Mouse (Mus musculus) mouse trophoblast stem cell (cell line): Measurements from ENCODE around the gene Thbs3.

Experiments
- in situ Hi-C, 2 experiments: fragments of 300-500 bp; cut with MseI, MboI; formaldehyde crosslinking; loops; 2 replicates in 1 of 2; 3 replicates in 1 of 2; pipeline ENCODE4 v1.15.1; 2025

Gene Thbs3

DNA sequence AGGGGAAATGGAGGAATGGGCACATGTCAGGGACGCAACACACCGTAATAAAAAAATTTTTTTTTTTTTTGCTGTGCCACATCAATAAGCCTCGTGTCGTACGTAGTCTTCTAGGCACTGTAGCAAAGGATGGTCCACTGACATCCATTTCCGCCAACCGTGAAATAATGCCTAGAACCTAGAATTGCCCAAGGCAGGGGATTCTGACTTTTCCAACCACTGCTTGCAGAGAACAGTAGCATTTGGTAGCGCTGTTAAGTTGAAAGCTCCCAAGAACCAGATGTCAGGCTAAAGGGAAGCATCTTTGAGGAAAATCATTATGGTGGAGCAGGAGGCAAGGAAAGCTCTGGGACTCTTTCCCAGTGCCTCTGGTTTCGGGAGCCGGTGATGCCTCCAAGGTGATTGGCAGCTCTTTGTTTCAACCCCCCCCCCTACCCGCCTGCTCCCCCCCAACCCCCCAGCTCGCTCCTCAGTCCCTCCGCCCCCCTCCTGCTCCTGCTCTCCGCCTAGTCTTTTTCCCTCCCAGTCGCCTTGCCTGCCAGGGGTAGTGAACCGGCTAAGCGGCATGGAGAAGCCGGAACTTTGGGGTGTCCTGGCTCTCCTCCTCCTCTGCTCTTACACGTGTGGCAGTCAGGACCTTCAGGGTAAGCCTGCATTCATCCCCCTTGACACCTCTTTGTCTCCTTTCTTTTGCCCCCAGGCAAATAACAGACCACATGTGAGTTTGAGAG is at the start of gene Thbs3:
TSS of gene Thbs3 (plus strand) at position 500 of the 731 bp plus-strand sequence.
- in situ Hi-C loops, result no loop called here

DNA sequence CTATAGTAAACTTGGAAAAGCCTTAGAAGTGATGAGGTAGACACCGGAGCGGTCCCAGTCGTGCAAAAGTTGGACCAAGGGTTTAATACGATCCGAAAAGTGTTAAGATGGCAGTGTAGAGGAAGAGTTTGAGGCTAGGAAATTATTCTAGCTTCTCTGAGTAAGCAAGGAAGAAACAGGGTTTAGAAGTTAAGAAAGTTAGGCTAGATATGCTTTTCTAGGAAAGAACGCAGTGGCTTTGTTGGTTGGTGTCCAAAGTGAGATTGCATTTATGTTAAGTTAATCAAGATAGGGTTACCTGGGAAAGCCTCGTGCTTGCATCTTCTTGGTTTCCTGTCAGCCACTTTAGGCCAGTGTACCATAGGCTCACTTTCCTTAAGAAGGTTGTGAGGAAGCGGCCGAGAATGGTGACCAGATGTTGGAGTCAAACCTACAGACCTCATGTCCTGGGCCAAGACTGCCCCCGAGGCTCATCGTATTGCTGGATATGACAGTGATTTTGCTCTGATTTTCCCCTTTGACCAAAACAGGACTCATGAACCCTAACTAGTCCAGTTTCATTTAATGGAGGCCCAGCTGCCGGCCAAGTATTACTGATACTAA is 49.6 kb upstream of the Thbs3 start:
- in situ Hi-C loops, result no loop called here

DNA sequence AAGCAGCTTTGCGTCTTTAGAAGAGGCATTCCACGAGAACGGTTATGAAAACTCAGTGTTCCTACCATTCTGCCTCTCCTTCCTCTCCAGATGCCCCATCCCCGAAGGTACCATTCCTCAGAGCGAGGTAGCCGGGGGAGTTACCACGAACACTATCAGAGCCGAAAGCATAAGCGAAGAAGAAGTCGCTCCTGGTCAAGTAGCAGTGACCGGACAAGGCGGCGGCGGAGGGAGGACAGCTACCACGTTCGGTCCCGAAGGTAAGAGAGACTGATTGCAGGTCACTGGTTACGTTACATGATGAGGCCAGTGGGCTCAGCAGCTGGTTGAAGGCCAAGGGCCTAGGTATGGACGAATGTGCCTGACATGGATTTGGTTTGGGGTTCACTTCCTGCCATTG is 48.0 kb upstream of the Thbs3 start:
- in situ Hi-C loops, result no loop called here

DNA sequence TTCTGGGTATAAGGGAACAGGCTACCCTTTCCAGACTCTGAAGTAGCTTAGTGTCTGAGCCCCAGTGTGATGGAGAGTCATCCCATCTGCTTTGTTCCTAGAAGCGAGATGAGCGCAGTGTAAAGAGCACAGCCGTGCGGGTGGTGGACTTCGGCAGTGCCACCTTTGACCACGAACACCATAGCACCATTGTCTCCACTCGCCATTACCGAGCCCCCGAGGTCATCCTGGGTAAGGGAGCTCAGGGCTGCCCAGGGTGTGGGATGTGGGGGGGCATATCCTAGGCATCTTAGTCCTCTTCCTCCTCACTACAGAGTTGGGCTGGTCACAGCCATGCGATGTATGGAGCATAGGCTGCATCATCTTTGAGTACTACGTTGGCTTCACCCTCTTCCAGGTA is 40.1 kb upstream of the Thbs3 start:
- in situ Hi-C loops, result no loop called here

DNA sequence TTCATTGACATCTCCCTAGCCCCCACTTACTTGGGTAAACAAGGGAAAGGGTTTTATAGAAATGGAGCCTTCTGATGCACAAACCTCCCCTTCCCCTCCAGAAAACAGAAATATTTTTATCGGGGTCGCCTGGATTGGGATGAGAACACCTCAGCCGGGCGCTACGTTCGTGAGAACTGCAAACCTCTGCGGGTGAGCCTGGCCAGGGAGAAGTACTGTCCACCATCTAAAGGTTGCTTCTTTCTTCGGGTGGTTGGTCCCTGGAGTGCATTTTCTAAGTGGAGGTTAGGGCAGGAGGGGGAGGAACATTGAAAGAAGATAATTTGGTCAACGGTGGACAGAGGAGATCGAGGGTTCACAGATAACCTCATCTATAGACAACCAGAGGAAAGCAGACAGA is 39.4 kb upstream of the Thbs3 start:
- in situ Hi-C loops, result no loop called here

DNA sequence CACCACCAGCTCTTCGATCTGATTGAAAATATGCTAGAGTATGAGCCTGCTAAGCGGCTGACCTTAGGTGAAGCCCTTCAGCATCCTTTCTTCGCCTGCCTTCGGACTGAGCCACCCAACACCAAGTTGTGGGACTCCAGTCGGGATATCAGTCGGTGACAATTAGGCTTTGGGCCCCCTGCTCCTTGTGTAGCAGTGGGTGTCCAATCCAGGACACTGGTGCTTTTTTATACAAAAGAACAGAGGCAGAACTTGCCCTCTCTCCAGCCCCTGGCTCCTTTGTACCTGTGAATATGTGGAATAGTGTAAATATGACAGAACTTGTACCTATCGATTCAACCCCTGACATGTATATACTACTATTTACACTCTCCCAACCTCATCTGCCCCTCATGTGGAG is 38.6 kb upstream of the Thbs3 start:
- in situ Hi-C loops, result no loop called here

DNA sequence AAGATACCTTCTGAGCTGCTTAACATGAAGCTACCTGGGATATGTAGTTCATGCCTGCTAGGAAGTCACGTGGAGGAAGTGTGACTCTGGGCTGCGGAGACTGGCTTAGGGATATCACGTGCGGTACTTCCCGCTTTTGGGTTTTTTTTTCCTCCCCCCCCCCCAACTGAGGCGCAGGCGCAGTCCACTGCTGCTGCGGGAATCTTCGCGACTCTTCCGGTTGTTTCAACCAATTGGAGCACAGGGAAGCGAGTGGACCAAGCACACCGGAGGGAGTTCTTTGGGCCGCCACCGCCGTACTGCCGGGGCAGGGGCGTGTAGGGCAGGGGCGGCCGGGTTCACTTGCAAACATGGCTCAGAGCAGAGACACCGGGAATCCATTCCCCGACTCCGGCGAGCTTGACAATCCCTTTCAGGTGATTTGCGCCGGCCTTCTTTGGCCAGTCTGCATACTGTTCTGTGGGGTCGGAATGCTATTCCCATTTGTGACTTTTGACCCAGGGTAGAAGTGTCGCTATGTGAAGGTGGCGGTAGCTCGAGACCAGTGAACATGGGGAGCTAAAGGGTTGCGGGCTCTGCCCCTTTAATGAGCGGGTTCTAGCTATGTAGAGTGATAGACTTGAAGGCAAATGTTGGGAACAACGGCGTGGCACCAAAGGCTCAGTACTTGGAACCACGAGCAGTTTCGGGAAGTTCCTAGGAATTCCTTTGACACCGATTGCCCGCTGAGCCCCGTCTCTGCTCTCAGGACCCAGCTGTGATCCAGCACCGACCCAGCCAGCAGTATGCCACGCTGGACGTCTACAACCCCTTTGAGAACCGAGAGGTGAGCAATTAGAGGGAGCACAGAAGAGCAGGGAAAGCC is 37.5 kb upstream of the Thbs3 start, which contains the start of gene Scamp3:
TSS of gene Scamp3 (plus strand) at position 232 of the 865 bp plus-strand sequence.
- in situ Hi-C loops, result no loop called here

DNA sequence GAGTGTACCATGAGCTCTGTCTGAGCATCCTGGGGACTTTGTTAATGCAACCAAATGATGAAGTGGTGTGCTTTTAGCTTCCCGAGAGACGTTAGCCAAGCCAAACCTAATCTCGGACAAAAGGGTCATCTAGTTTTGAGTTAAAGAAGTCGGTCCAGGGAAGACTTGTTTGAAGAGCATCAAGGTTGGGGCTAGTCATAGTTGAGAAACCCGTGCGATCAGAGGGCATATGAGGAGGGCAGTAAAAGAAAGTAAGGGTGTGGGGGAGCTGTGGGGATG is 36.9 kb upstream of the Thbs3 start:
- in situ Hi-C loops, result no loop called here

DNA sequence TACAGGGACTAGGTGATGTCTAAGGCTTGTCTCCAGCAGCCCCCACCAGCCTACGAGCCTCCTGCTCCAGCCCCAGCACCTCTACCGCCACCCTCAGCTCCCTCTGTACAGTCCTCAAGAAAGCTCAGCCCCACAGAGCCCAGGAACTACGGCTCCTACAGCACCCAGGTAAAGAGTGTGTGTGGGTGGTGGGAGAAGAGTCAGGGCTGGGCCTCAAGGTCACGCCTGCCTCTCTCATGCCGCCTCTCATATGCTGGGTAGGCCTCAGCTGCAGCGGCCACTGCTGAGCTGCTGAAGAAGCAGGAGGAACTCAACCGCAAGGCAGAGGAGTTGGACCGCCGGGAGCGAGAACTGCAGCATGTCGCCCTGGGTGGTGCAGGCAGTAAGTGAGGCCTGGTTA is 35.9 kb upstream of the Thbs3 start:
- in situ Hi-C loops, result no loop called here

DNA sequence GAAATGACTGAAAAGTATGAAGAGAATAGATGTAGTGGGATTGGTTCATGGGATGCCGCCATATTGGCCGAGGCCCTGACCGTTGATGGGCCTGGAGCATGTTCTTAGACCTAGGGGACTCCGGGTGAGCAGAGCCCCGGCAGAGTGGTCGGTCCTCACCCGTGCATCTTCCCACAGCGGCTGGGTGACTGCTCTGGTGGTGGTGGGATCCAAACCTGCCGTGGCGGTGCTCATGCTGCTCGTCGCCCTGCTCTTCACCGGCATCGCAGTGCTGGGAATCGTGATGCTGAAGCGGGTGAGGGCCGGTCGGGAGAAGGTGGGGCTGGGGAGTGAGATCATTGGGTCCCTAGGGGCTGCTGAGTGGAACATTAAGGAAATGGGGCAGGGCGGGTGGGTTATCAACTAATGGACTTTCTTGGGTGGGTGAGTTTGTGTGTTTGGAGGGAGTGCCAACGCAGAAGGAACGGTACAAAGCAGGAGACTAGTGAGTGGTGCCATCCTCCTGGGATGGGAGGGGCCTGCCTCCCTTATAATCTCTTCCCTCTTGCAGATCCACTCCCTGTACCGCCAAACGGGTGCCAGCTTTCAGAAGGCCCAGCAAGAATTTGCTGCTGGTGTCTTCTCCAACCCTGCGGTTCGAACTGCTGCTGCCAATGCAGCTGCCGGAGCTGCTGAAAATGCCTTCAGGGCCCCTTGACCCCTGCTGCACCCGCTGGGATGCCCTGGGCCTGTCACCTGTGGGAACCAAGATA is 33.1 kb upstream of the Thbs3 start:
- in situ Hi-C loops, result no loop called here

DNA sequence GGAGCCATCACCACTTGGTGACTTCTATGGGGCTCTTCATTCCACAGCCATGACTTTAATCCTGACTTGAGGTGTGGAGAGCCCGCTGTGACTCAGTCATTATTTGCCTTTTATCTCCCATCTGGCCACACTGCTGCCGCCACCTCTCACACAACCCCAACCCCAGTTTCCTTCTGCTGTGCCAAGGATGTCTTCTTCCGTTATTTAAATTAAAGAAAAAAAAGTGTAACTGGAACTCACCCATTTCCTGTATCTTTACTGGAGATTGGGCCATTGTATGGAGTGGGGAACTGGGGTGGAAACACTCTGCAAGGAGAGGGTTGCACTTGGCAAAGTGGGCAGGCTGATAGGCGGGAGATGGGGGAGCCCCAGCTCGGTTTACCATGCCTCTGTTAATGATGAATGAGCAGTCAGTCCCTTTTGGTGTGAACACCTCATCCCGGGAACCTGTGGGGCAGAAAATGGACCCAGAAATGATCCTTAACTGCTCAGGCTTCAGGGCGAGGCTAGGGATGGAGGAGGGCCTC is 32.4 kb upstream of the Thbs3 start:
- in situ Hi-C loops, result no loop called here

DNA sequence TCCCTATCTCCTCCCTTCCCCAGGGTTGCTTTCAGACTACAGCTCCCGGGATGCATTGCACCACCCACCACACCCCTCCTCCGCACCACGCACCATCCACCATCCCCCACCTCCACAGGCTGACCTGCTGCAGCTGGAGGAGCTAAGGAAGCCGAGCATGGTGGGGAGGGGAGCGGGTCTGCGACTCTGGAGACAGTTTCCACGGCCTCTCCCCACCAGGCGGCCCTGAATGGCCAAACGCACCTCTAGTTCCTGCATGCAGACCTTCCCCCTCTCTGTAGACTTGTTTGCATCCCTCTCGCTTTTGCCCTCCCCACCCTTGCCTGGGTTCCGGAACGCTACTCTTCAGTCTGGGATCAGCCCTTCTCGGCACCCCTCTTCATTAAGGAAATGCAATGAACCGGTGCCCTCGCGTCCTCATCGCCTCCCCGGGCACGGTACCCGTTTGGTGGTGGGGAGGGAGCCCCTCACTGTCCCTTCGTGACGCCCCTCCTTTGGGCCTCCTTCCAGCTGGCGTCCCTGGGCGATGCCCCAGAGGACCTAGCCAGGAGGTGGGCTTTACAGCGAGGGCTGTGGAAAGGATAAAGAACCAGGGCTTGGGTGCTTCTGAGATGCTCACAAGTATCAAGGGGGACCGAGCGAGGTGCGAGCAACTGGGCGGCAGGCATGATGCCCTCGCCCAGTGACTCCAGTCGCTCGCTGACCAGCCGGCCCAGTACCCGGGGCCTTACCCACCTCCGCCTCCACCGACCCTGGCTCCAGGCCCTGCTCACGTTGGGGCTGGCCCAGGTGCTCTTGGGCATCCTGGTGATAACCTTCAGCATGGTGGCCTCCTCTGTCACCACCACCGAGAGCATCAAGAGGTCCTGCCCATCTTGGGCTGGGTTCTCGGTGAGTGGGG is 31.7 kb upstream of the Thbs3 start, which contains the start of gene Fam189b:
TSS of gene Fam189b (plus strand) at position 86 of the 901 bp plus-strand sequence.
- in situ Hi-C loops, result no loop called here

DNA sequence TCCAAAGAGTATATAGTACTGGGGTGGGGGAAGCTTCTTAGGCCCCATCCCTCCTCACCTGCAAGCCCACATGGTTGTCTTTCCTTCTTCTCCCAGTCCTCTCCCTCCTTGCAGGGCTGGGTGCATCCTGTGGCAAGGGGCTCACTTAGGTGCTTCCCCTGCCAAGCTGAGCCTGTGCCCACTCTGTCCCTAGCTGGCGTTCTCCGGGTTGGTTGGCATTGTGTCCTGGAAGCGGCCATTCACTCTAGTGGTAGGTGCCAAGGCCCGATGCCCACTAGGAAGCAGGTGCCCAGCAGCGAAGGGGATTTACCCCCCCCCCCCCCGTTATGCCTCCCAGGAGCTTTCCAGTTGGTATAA is 31.0 kb upstream of the Thbs3 start:
- in situ Hi-C loops, result no loop called here

DNA sequence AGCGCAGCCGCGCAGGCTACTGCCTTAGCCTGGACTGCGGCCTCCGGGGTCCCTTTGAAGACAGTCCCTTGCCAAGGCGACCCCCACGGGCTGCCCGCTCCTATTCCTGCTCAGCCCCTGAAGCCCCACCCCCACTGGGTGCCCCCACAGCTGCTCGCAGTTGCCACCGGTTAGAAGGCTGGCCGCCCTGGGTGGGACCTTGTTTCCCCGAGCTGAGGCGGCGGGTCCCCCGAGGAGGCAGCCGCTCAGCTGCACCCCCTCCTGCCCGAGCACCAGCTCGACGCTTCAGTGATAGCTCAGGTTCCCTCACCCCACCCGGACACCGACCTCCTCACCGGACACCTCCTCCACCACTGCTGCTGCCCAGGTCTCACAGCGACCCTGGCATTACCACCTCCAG is 27.8 kb upstream of the Thbs3 start:
- in situ Hi-C loops, result no loop called here

DNA sequence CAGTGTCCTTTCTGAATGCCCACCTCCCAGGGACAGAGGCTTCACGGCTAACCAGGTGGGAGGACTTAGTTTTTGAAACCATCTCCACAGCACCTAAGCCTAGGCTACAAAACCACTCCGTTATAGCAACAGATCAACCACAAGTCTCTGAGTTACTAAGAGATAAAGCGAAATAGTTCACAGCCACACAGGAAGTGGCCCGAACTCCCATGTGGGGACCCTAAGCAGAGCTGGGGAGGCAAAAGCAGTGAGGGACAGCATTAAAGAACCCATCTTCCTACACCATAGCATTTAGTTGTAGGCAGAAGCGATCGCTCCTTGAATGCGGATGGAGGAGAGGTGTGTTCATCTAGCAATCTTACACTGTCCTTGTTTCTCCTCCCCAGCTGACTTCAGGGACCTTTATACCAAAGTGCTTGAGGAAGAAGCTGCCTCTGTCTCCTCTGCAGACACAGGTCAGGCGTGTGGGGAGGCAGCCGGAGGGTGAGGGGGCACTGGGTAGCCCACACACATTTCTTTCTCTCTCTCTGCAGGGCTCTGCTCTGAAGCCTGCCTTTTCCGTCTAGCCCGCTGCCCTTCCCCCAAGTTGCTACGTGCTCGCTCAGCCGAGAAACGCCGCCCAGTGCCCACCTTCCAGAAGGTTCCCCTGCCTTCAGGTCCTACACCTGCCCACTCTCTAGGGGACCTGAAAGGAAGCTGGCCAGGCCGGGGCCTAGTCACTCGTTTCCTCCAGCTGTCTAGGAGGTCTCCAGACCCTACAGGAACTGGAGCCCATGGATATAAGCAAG is 27.1 kb upstream of the Thbs3 start:
- in situ Hi-C loops, result no loop called here

DNA sequence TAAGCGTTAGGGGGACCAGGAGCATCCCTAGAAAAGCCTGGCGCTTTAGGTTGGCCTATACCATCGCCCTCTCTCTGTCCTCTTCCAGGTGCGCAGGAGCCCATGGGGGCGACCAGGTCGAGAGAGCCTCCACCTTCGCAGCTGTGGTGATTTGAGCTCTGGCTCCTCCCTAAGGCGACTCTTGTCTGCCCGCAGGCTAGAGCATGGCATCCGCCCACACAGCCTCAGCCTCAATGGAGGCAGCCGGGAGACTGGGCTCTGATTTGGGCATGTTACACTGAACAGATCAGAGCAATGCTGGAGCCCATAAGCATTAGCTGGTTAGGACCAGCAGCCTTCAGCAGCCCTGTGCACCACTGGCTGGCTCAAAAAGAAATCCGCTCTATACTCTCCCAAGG is 26.5 kb upstream of the Thbs3 start:
- in situ Hi-C loops, result no loop called here

DNA sequence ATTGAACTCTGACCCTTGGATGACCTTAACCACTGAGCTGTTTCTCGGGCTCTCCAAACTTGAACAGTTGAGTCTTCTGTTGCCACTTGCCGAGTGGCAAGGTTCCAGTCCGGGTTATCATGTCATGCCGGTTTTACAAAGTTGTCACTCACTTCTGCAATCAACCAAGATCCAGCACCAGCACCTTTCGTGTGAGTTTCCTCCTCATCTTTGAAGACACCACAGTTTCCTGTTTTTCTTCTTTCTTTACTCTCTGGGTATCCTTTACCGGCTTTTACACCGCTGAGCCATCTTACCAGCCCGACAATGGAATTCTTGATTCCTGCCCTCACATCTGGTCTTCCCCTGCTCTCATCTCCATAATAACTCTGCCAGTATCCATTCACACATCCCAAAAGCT is 24.5 kb upstream of the Thbs3 start:
- in situ Hi-C loops, result no loop called here

DNA sequence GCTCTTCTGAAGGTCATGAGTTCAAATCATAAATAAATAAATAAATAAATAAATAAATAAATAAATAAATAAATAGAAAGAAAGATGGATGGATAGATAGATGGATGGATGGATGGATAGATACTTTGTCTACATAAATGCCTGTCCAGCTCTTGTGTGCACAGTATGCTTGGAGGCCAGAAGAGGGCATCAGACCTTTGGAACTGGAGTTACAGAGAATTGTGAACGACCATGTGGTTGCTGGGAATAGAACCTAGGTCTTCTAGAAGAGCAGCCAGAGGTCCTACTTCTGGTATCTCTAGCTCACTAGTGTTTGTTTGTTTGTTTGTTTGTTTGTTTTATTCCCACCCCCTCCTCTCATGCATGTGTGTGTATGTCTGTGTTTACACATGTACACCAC is 21.6 kb upstream of the Thbs3 start:
- in situ Hi-C loops, result no loop called here

DNA sequence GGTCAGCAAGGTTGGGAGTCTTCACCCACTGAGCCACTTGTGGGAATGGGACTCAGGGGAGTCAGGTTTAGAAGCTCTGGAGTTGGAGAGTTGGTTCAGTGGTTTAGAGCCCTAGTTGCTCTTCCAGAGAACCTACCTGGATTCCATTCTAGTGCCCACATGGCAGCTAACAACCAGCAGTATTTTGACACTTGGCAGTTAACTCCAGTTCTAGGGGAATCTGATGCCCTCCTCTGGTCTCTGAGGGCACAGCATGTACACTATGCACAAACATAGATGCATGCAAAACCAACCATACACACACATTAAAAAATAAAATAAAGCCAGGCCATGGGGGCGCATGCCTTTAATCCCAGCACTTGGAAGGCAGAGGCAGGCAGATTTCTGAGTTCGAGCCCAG is 21.1 kb upstream of the Thbs3 start:
- in situ Hi-C loops, result no loop called here
